Mouse (Mus musculus) stomach, embryonic 16.5 days (tissue): ENCODE data around the gene Gm7247. TPM values are rescaled to one million over a fixed set of nuclear protein-coding genes. Genes with fewer than 3 reads are reported as not detected.

Experiments used
- ATAC-seq: fragments of 200-750 bp; cut with Nextera tagmentation; 2 replicates; pipeline ENCODE4 v1.8.0; 2017; ENCODE audit warnings: moderate number of reproducible peaks, moderate TSS enrichment; ENCODE audit not compliant: insufficient read depth, low FRiP score
- H3K27ac ChIP-seq: fragments of 300-500 bp; sonication (generic); 2 replicates; pipeline ENCODE4 v1.5.1; 2014; ENCODE audit warnings: low read length
- H3K27me3 ChIP-seq: fragments of 300-500 bp; sonication (generic); 2 replicates; pipeline ENCODE4 v1.6.1; 2014; ENCODE audit warnings: low read length, control low read depth, mixed read lengths; ENCODE audit not compliant: control insufficient read depth, insufficient read depth
- H3K36me3 ChIP-seq: fragments of 300-500 bp; sonication (generic); 2 replicates; pipeline ENCODE4 v1.6.1; 2014; ENCODE audit warnings: low read length; ENCODE audit not compliant: control insufficient read depth, insufficient read depth
- H3K4me1 ChIP-seq: fragments of 300-500 bp; sonication (generic); 2 replicates; pipeline ENCODE4 v1.6.1; 2014; ENCODE audit warnings: low read length, control low read depth, mixed read lengths; ENCODE audit not compliant: control insufficient read depth, insufficient read depth
- H3K4me2 ChIP-seq: fragments of 300-500 bp; sonication (generic); 2 replicates; pipeline ENCODE4 v1.6.1; 2014; ENCODE audit warnings: low read depth, low read length, mixed read lengths
- H3K4me3 ChIP-seq: fragments of 300-500 bp; sonication (generic); replicated peaks from 2 replicates; pipeline ENCODE4 v1.5.1; 2014; ENCODE audit warnings: mild to moderate bottlenecking, low read length
- H3K9ac ChIP-seq: fragments of 300-500 bp; sonication (generic); 2 replicates; pipeline ENCODE4 v1.6.1; 2014; ENCODE audit warnings: low read length
- H3K9me3 ChIP-seq: fragments of 300-500 bp; sonication (generic); replicated peaks from 2 replicates; pipeline ENCODE4 v1.6.1; 2016; ENCODE audit warnings: low read length, control low read depth; ENCODE audit not compliant: control insufficient read depth
- WGBS: fragments of 180-500 bp; shearing (Covaris S2); extraction: QIAGEN DNeasy Blood & Tissue Kit; methylation state at CpG from one replicate; pipeline ENCODE4 v1.1.7; 2014; 5-methylcytosine and 5-hydroxymethylcytosine counted together
- polyA plus RNA-seq: library from polyadenylated mRNA; unstranded; fragments of >200 nt; fragmentation: Nextera tagmentation; extraction: Ambion mirVana; gene quantifications from 2 replicates; pipeline ENCODE4 v1.2.1, GENCODE M21; 2015

The Gm7247 gene
- polyA plus RNA-seq: not detected in 2 replicates

- H3K27me3 ChIP-seq: no peaks in the 10 kb centered on the region; the same call in 1 of the 2 replicates
- 89% methylated on average over 1 of the region's 1 CpGs for WGBS
- H3K36me3 ChIP-seq: no peaks in the 10 kb centered on the region
- H3K9ac ChIP-seq: no peak within 1 kb of the TSS
- H3K27ac ChIP-seq: no peak within 1 kb of the TSS
- H3K4me3 ChIP-seq: no peak within 1 kb of the TSS
- no peak within 1 kb of the TSS for H3K4me2 ChIP-seq
- H3K9me3 ChIP-seq: no peaks in the 10 kb centered on the region
- ATAC-seq: no peak
- H3K4me1 ChIP-seq: no peaks in the 10 kb centered on the region
Measured at GRCm38 (mm10) chr14:51361456-51361855, at the start of gene Gm7247. Gm7247 (plus strand) TSS chr14:51361756.

GRCm38 (mm10) chr14:51324001-51324400, 37.6 kb upstream of the Gm7247 start:
- H3K4me1 ChIP-seq: no peaks in the 10 kb centered on the region
- no peak overlapping the region for H3K4me2 ChIP-seq
- WGBS: 45% methylated on average over 1 of the region's 1 CpGs
- no peak overlapping the region for H3K9ac ChIP-seq
- H3K4me3 ChIP-seq: no peak overlapping the region
- H3K36me3 ChIP-seq: no peaks in the 10 kb centered on the region
- H3K27ac ChIP-seq: no peak overlapping the region
- no peaks in the 10 kb centered on the region for H3K9me3 ChIP-seq
- H3K27me3 ChIP-seq: no peaks in the 10 kb centered on the region
- no peak for ATAC-seq

GRCm38 (mm10) chr14:51346027-51346426, 15.5 kb upstream of the Gm7247 start:
- H3K27me3 ChIP-seq: no peaks in the 10 kb centered on the region
- no peak overlapping the region for H3K9ac ChIP-seq
- no peak overlapping the region for H3K27ac ChIP-seq
- no peak for ATAC-seq
- no peak overlapping the region for H3K4me3 ChIP-seq
- H3K9me3 ChIP-seq: no peaks in the 10 kb centered on the region
- no peak overlapping the region for H3K4me2 ChIP-seq
- H3K4me1 ChIP-seq: no peaks in the 10 kb centered on the region
- no peaks in the 10 kb centered on the region for H3K36me3 ChIP-seq

GRCm38 (mm10) chr14:51358111-51358982, 3.2 kb upstream of the Gm7247 start:
- Histone ChIP-seq H3K9me3 (no peaks in the 10 kb centered on the region), H3K4me1 (no peaks in the 10 kb centered on the region), H3K4me2 (peak overlapping the region; percentile 87), H3K27me3 (no peaks in the 10 kb centered on the region; the same call in 1 of the 2 replicates), H3K9ac (peak overlapping the region; percentile 70), H3K4me3 (peak overlapping the region; percentile 52), H3K36me3 (no peaks in the 10 kb centered on the region), H3K27ac (no peak overlapping the region)
- ATAC-seq: 0 out of 2 replicates have a peak, but pooled peaks have one; percentile 62
- WGBS: 3% methylated on average over 75 of the region's 75 CpGs

- no peaks in the 10 kb centered on the region for H3K27me3 ChIP-seq
- peaks cover 11% of the 10 kb centered on the region for H3K9me3 ChIP-seq
- H3K4me1 ChIP-seq: no peaks in the 10 kb centered on the region
- H3K4me3 ChIP-seq: no peak overlapping the region
- ATAC-seq: no peak; the same call in 1 of the 2 replicates
- H3K27ac ChIP-seq: no peak overlapping the region
- H3K36me3 ChIP-seq: no peaks in the 10 kb centered on the region
- H3K4me2 ChIP-seq: no peak overlapping the region
- 94% methylated on average over 20 of the region's 20 CpGs for WGBS
- H3K9ac ChIP-seq: no peak overlapping the region
Measured at GRCm38 (mm10) chr14:51382805-51383204, 21.2 kb downstream of the Gm7247 start.

GRCm38 (mm10) chr14:51384351-51384750, 22.8 kb downstream of the Gm7247 start:
- Histone ChIP-seq H3K27ac (no peak overlapping the region), H3K4me1 (no peaks in the 10 kb centered on the region), H3K9ac (no peak overlapping the region), H3K36me3 (no peaks in the 10 kb centered on the region), H3K27me3 (no peaks in the 10 kb centered on the region), H3K9me3 (peaks cover 11% of the 10 kb centered on the region), H3K4me2 (no peak overlapping the region), H3K4me3 (no peak overlapping the region)
- WGBS: 90% methylated on average over 10 of the region's 10 CpGs
- no peak for ATAC-seq

- no peak for ATAC-seq
- Histone ChIP-seq H3K27ac (no peak overlapping the region), H3K4me2 (no peak overlapping the region), H3K27me3 (no peaks in the 10 kb centered on the region), H3K9me3 (peaks cover 11% of the 10 kb centered on the region), H3K9ac (no peak overlapping the region), H3K4me1 (no peaks in the 10 kb centered on the region), H3K4me3 (no peak overlapping the region), H3K36me3 (no peaks in the 10 kb centered on the region)
- 90% methylated on average over 4 of the region's 4 CpGs for WGBS
Measured at GRCm38 (mm10) chr14:51385741-51386140, 24.2 kb downstream of the Gm7247 start.

GRCm38 (mm10) chr14:51387768-51388167, 26.2 kb downstream of the Gm7247 start:
- Histone ChIP-seq H3K9ac (no peak overlapping the region), H3K9me3 (peaks cover 9% of the 10 kb centered on the region), H3K4me2 (no peak overlapping the region), H3K27me3 (no peaks in the 10 kb centered on the region), H3K4me1 (no peaks in the 10 kb centered on the region), H3K36me3 (no peaks in the 10 kb centered on the region), H3K27ac (no peak overlapping the region), H3K4me3 (no peak overlapping the region)
- ATAC-seq: no peak
- WGBS: 95% methylated on average over 8 of the region's 8 CpGs

GRCm38 (mm10) chr14:51388222-51388621, 26.7 kb downstream of the Gm7247 start:
- ATAC-seq: no peak
- Histone ChIP-seq H3K27me3 (no peaks in the 10 kb centered on the region), H3K27ac (no peak overlapping the region), H3K9ac (no peak overlapping the region), H3K4me1 (no peaks in the 10 kb centered on the region), H3K9me3 (peaks cover 5% of the 10 kb centered on the region; the same call in 1 of the 2 replicates), H3K4me2 (no peak overlapping the region), H3K36me3 (no peaks in the 10 kb centered on the region), H3K4me3 (no peak overlapping the region)
- 94% methylated on average over 9 of the region's 9 CpGs for WGBS
